Mouse (Mus musculus) olfactory bulb, adult 2 months (tissue): ENCODE measurements around the gene Dkc1.

Source experiments
- CTCF ChIP-seq: fragments of 200-500 bp; IDR thresholded peaks from 2 replicates; pipeline ENCODE4 v1.5.1; 2012; ENCODE audit warnings: low read depth, mild to moderate bottlenecking, low read length, moderate library complexity; ENCODE audit not compliant: insufficient read depth
- POLR2A ChIP-seq: fragments of 200-500 bp; IDR thresholded peaks from 2 replicates; pipeline ENCODE4 v1.6.1; 2012; ENCODE audit warnings: mild to moderate bottlenecking, low read depth, low read length, moderate library complexity; ENCODE audit not compliant: insufficient read depth

DNA sequence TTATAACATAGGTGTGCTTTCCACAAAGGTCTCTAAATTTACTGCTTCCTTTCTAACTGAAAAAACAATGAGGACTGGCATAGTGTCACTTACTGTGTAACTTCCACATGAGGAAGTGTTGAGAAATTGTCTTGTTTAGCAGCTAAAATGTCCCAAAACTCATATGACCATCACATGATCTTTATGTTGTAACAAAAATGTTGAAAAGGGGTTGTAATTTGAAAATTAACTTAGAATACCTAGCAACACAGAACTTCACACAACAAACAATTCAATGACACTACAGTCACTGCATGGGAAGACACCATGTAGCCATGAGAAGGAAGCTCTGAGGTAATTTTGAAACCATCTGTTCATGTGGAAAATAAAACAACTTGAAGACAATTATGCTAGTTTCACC is 31.2 kb downstream of the Dkc1 start:
- TF ChIP-seq POLR2A (no peak), CTCF (no peak)
